Mouse (Mus musculus): ENCODE results near the gene Selenot.

Selenot gene

GRCm38 (mm10) chr3:58636406-58637295, 60.2 kb downstream of the Selenot start, which contains the start of gene Erich6:
Gene Erich6 (minus strand): TSS chr3:58637207.
- peak; percentile 22 for DNase-seq (ENCODE audit: low spot score)

All from urinary bladder, postnatal 14 days (tissue).